Mouse (Mus musculus) E14TG2a.4 (cell line): Measurements from ENCODE around the gene Tgm4.

Source experiments
- H3K27me3 ChIP-seq: 2 replicates; pipeline ENCODE4 v1.6.1; 2014; ENCODE audit warnings: low read length, control low read depth; ENCODE audit not compliant: insufficient read depth
- H3K36me3 ChIP-seq: 2 replicates; pipeline ENCODE4 v1.6.1; 2014; ENCODE audit warnings: low read length, control low read depth; ENCODE audit not compliant: insufficient read depth
- H3K4me1 ChIP-seq: replicated peaks from 2 replicates; pipeline ENCODE4 v1.6.1; 2014; ENCODE audit warnings: low read depth, low read length, control low read depth
- H3K4me3 ChIP-seq: replicated peaks from 2 replicates; pipeline ENCODE4 v1.5.1; 2014; ENCODE audit warnings: mild to moderate bottlenecking, low read length
- H3K9me3 ChIP-seq: 2 replicates; pipeline ENCODE4 v1.6.1; 2014; ENCODE audit warnings: low read length, control low read depth
- CTCF ChIP-seq: conservative IDR thresholded peaks from 2 replicates; pipeline ENCODE4 v1.5.1; 2014; ENCODE audit warnings: low read length
- NANOG ChIP-seq: IDR thresholded peaks from 2 replicates; pipeline ENCODE4 v1.6.1; 2014; ENCODE audit warnings: borderline replicate concordance, low read length, mixed read lengths
- POU5F1 ChIP-seq: IDR thresholded peaks from 2 replicates; pipeline ENCODE4 v1.6.1; 2014; ENCODE audit warnings: low read length, borderline replicate concordance

The Tgm4 gene

DNA sequence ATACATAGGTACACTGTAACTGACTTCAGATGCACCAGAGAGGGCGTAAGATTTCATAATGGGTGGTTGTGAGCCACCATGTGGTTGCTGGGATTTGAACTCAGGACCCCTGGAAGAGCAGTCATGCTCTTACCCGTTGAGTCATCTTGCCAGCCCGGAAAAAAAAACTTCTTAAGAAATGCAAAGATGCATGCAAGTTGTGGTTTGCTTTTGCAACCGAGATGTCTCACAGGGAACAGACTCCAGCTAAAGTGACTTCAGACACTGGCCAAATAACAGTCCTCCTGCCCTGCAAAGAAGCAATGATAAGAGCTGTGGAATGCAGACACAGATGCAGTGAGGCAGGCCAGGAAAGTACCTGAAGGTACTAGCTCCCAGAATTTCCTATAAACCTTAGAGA is 56.3 kb downstream of the Tgm4 start:
- peaks cover 92% of the 10 kb centered on the region for H3K36me3 ChIP-seq
- H3K4me3 ChIP-seq = no peak overlapping the region
- no peaks in the 10 kb centered on the region for H3K27me3 ChIP-seq
- no peaks in the 10 kb centered on the region for H3K9me3 ChIP-seq
- H3K4me1 ChIP-seq = no peaks in the 10 kb centered on the region
- TF ChIP-seq CTCF (no peak), POU5F1 (no peak), NANOG (no peak)

DNA sequence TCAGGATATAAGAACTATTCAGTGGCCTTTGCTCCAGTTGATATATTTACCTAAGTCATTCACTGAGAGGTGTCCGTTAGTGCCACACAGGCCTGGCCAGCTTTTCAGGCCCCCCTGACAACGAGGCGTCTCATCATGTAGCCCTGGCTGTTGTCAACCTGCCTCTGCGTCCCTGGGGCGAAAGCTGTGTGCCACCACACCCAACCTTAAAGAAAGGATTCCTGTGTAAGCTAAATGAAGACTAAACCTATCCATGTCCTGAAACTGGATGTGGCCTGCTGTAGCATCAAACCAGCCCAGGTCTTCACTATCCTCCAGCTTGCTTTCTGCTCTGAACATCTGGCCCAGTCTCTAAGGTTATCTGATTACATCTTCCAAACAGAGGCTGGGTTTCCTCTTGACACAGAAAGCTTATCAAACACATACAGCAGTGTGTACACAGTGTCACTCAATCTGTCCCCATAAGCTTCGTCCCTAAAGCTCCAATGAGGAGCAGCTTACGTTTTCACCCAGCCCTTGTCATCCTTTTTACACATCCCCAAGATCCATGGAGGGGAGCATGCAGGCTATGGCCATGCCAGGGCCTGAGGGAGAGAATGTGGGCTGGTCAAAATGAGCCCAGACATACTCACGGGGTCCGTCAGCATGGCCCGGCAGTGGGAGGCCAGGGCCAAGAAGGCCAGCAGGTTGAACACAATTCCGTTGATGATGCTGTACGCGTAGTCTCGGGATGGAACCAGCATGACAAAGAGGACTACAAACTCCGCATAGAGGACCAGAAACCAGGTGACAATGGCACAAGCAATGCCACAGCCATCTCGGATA is 65.3 kb downstream of the Tgm4 start:
- Histone ChIP-seq H3K4me1 (peaks cover 10% of the 10 kb centered on the region), H3K4me3 (no peak overlapping the region), H3K27me3 (no peaks in the 10 kb centered on the region), H3K9me3 (peaks cover 6% of the 10 kb centered on the region), H3K36me3 (peaks cover 90% of the 10 kb centered on the region)
- TF ChIP-seq CTCF (no peak), POU5F1 (no peak), NANOG (no peak)

DNA sequence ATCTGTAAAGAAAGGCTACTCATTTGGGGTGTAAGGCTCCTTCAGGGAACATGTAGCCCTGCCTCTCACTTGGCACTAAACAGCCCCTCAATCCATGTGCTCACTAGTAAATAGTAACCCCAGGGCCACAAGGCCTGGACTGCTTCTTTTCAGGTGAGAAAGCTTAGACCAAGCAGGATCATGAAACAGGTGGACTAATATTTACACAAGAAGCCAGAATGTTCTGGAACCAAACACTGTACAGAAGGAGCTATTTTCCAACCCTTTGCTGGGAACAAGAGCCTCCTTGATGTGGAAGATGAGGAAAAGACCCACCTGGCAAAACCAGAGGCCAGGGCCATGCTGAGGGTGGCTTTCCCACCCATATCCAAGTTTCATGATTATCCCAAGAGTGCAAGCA is 68.9 kb downstream of the Tgm4 start:
- H3K9me3 ChIP-seq = no peaks in the 10 kb centered on the region
- TF ChIP-seq NANOG (no peak), CTCF (no peak), POU5F1 (no peak)
- H3K4me3 ChIP-seq = no peak overlapping the region
- H3K36me3 ChIP-seq = peaks cover 77% of the 10 kb centered on the region
- H3K27me3 ChIP-seq = no peaks in the 10 kb centered on the region
- peaks cover 12% of the 10 kb centered on the region for H3K4me1 ChIP-seq

DNA sequence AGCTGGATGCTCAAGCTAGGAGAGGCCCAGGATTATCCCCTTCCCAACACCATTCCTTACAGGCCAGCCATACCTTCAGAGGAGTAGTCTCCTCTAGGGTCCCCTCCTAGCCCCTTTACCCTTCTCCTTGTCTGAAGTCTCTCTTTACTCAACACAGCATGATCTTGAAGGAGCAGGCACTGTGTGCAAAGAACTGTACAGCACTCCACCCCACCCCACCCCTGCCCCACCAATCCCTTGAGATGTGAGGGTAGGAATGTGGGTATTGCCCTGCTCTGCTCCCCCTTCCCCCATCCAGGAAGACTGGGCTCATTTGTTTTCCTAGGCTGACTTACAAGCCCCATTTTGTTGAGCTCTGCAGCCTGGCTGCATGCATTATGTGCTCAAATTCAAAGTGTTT is 69.8 kb downstream of the Tgm4 start:
- no peak for TF ChIP-seq POU5F1
- TF ChIP-seq NANOG = no peak
- TF ChIP-seq CTCF = no peak
- no peaks in the 10 kb centered on the region for H3K9me3 ChIP-seq
- peaks cover 76% of the 10 kb centered on the region for H3K36me3 ChIP-seq
- no peaks in the 10 kb centered on the region for H3K27me3 ChIP-seq
- H3K4me3 ChIP-seq = no peak overlapping the region
- peaks cover 12% of the 10 kb centered on the region for H3K4me1 ChIP-seq

DNA sequence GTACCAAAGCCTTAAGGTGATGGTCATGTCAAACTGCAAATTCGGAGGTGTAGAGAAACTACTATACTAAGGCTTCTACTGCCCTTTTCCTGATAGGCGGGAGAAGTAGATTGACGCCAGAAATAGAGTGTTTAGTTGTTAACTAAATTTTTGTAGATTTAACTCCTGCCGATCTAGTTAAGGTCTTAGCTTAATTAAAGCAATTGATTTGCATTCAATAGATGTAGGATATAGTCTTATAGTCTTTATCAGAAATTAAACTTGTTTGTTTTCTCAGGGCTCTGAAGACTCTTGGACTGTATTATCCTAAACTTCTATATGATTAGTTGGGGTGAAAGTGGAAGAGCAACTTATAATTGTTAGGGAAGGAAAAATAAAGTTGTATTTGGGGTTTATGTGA is 72.7 kb downstream of the Tgm4 start:
- H3K4me3 ChIP-seq = no peak overlapping the region
- peaks cover 20% of the 10 kb centered on the region for H3K4me1 ChIP-seq
- H3K9me3 ChIP-seq = no peaks in the 10 kb centered on the region
- TF ChIP-seq POU5F1 = no peak
- TF ChIP-seq NANOG = no peak
- TF ChIP-seq CTCF = no peak
- H3K36me3 ChIP-seq = peaks cover 57% of the 10 kb centered on the region
- H3K27me3 ChIP-seq = no peaks in the 10 kb centered on the region

DNA sequence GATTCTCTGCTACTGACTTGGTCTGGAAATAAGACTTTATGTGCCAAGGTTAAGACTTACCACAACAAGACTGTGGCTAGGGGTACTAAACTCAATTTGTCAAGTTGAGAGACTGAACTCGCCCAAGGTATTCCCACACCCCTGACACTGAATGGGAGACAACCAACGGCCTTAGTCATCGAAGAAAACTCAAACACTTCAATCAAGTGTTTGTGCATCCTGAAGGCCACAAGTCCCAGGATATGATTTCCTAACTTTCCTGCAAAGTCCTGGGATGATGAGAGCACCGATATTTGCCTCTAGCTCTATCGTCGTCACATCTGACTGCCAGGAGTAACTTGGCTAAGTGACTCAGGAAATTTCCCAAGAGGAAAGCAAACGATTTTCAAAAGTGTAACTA is 74.7 kb downstream of the Tgm4 start:
- H3K4me1 ChIP-seq = peaks cover 28% of the 10 kb centered on the region
- H3K9me3 ChIP-seq = no peaks in the 10 kb centered on the region
- no peaks in the 10 kb centered on the region for H3K27me3 ChIP-seq
- H3K4me3 ChIP-seq = no peak overlapping the region
- TF ChIP-seq NANOG = no peak
- TF ChIP-seq POU5F1 = no peak
- TF ChIP-seq CTCF = no peak
- H3K36me3 ChIP-seq = peaks cover 46% of the 10 kb centered on the region

DNA sequence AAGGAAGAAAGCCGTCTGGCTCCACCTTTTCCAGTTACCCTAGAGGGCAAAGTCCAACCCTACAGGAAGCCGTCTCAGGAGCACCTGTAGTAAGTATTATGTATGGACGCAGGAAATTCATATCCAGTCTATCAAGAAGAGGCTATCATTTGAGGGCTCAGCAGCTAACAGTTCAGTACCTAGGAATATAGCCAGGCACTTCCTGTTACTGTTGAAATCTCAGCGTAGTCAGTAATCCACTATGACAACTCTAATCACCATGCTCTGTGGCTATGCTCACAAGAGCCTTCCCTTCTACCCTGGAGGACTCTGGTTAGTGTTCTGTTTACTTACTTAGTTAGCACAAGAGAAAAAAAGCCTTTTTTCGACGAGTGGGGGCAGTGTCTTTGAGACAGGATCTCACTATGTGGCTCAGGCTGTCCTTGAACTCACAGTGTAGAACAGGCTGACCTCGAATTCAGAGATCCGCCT is 77.3 kb downstream of the Tgm4 start:
- no peaks in the 10 kb centered on the region for H3K27me3 ChIP-seq
- peaks cover 45% of the 10 kb centered on the region for H3K36me3 ChIP-seq
- TF ChIP-seq POU5F1 (no peak), CTCF (no peak), NANOG (no peak)
- peaks cover 22% of the 10 kb centered on the region for H3K4me1 ChIP-seq
- peak overlapping the region; percentile 94 for H3K4me3 ChIP-seq
- no peaks in the 10 kb centered on the region for H3K9me3 ChIP-seq

DNA sequence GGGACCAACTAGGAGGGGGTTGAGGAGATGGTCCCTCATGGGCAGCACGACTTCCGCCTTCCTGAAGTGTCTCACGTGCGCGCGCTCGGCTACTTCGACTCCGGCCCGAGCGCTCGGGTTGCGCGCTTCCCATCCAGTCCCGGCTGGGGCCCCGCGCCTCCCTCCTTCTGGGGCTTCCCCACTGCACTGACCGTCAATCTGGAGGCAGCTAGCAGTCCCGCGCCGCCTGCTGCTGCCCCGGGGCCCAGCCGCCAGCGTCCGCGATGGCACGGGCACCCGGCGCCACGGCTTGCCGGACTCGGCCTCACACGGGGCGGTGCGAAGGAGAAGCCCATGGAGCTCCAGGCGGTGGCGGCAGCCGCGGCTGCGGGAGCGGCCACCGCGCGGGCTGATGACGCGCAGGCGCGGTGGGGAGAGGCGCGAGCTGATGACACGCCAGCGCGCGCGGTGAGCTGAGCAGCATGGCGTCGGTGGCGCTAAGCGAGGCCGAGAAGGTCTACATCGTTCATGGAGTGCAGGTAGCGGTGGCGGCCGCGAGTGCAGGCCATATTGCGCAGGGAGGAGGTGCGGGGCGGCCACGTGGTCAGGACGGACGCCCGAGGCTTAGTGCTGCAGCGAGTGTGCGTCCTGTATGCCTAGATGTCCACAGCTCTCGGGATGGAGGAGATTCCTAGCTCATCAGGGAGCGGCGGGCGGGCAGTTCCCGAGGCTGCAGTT is 78.4 kb downstream of the Tgm4 start, which contains the start of the genes Zdhhc3 and Exosc7:
Gene Zdhhc3 (minus strand): TSS at position 401 of the 717 bp plus-strand sequence.
Gene Exosc7 (plus strand): TSS at position 411 of the 717 bp plus-strand sequence.
- Histone ChIP-seq H3K9me3 (no peaks in the 10 kb centered on the region), H3K4me1 (peaks cover 22% of the 10 kb centered on the region), H3K4me3 (peak within 1 kb of the TSS; percentile 94), H3K36me3 (peaks cover 50% of the 10 kb centered on the region), H3K27me3 (no peaks in the 10 kb centered on the region)
- TF ChIP-seq POU5F1 (no peak), CTCF (no peak), NANOG (no peak)
